Mouse (Mus musculus): ENCODE results near the gene AI593442.

The AI593442 gene

DNA sequence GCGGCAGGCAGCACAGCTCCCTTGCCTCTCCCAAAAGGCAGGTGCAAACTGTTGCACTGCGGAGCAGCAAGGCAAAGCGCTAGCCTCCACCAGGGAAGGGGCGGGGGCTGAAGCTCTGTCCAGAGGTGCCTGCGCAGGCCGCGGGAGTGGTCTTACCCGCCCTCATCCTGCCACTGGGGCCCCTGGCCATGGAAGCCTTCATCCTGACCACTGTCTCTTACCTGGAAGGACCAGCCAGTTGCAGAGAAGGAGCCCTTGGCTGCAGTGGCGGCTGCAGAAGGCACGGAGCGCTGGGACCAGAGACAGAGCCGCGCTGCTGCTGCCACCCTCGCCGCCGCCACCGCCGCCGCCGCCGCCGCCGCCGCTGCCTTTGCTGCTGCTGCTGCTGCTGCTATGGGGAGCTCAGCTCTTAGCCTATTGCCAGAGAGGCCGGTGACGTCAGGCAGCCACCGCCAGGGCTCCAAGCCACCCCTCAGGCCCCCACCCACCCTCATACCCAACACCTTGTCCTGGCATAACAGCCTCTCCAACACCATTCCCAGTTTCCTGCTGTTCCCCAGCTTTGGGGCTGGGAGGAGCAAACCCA is at the start of gene AI593442:
AI593442 (minus strand) TSS at position 419 of the 586 bp plus-strand sequence.
- peak; percentile 6 for DNase-seq (ENCODE audit: low spot score)

DNA sequence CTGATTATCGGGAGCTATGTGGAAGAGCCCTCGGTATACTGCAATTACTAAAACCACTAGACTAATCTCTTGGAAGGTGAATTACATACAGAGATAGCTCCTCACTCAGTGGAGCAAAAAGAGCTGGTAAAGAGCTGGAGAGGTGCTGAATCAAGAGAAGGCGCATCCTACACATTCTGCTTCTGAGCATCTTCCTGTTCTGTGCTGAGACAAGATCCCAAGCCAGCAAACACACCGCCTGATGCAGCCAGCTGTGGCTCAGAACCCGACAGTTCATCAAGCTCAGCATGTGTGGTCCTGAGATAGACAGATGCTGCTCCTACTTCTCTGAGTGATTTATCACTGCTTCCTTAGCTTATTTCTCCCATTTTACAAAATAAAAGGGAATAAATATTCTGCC is 49.2 kb upstream of the AI593442 start:
- DNase-seq (ENCODE audit: low spot score), result no peak

DNA sequence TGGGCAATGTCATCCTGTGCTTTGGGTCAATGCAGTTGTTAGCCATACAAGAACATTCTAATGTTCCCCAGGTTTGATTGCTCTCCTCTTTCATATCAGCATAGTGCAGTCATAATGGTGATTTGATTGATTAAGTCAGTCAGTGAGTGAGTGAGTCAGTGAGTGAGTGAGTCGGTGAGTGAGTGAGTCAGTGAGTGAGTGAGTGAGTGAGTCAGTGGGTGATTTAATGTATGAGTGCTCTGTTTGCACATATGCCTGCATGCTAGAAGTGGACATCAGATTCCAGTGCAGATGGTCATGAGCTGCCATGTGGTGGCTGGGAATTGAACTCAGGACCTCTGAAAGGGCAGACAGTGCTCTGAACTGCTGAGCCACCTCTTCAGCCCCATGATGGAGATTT is 43.0 kb upstream of the AI593442 start:
- DNase-seq (ENCODE audit: low spot score), result no peak

DNA sequence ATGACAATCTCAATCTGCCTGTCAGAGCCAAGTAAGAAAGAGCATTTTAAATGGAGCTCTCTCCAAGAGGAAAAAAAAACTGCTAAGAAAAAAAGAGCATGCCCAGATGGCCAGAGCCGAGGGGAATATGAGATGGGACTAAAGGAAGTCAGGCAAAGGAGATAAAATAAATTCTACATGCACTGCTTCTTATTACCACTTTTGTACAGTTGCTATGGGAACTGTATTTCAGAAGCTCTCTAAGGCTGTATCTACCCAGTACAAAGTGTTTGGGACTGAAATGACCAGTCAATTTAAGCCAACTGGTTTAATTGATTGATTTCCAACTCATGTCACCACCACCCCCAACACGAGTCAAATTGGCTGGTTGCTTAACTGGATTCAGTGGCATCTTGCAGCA is 40.0 kb upstream of the AI593442 start:
- DNase-seq (ENCODE audit: low spot score), result no peak

DNA sequence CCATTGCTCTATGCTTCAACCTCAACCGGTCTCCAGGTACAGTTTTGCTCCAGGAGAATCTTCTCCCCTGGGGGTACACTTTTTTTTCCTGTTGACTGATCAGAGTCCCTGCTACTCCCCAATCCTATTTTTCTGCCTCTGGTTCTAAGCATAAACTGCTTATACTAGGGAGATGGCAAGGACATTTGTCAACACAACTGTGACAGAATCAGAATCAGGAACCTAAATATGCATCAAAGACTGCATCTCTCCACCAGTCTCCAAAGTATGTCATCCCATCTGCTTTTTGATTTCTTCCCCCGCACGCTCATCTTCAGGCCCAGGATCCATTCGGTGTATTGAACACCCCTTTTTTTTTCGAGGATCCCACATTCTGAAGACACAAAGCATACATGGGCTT is 456 bp upstream of the AI593442 start:
- DNase-seq (ENCODE audit: low spot score), result no peak

DNA sequence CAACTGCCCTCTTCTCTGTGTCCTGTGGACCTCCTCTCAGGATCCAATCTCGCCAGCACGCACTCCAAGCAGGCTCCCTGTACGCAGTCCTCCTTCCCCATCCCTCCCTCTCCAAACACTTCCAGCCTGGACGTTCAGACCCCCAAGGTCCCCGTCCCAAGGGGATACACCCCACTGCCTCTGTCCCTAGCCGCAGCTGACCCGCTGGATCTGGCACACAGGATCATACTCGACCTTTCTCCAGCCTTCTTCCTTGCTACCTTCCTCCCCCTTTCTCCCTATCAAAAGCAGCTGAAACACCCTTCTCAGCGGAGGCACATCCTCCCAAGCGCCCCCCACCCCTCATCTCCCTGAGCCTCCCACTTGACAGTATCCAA is 753 bp downstream of the AI593442 start:
- DNase-seq (ENCODE audit: low spot score), result peak; percentile 3

DNA sequence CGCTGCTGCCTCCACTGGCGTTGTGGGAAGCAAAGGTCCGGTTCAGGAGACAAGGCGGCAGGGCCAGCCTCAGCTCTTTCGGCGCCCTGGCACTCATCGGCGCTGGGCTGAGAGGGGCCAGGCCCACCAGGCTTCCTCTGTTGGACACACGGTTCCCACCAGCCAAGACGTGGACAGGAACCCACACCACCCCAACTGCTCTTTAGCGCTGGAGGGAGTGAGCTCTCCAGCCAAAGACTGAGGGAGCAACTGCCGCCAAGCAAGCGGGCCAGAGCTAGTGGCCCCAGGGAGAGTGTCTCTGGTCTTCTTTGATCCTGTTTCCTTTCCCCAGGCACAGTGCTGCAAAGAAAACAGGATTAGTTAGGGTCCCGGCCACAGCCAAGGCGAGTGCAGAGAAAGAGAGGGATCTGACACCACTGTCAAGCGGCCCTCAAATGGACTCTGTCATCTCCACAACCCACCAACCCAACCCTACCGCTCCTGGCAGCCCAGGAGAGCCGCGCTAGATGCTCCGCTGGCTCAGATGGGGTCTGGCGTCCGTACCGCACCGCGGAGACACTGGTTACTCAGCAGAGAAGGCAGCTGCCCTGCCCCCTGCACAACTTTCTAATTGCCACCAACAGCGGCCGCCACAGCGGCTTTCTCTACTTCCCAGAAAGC is 1.3 kb downstream of the AI593442 start:
- DNase-seq (ENCODE audit: low spot score), result peak; percentile 3

DNA sequence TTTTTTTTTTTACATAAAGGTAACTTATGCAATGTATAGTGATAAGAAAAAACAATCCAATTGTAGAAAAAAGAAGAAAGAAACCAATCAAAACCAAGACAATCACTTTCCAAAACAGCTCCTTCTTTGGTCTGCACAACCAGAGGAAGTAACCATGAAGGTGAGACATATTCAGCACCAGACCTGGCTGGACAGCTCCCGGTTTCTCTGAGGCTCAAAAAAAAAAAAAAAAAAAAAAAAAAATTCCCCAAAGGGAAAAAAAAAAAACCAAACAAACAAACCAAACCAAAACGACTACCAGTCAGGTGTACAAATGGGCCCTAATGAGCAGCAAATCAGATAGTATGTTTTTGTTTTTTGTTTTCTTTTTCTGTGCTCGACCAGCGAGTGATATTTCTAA is 3.0 kb downstream of the AI593442 start:
- peak; percentile 17 for DNase-seq (ENCODE audit: low spot score)

DNA sequence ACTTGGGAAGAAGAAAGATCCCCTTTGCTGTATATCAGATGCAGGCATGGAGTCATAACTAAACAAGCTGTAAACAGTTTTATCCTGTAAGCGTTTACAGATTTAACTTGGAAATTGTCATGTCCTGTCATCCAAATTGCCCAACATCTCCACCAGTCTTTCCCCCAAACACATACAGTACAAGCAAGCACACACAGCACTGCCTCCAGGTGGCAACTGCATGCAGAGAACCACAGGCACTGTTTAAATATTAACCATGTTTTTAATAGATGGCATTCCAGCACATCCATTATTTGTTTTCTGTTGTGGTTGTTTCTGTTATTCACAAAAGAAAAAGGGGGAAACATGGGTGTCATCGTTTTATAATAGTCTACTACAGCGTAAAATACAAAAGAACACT is 3.6 kb downstream of the AI593442 start:
- DNase-seq (ENCODE audit: low spot score), result no peak

DNA sequence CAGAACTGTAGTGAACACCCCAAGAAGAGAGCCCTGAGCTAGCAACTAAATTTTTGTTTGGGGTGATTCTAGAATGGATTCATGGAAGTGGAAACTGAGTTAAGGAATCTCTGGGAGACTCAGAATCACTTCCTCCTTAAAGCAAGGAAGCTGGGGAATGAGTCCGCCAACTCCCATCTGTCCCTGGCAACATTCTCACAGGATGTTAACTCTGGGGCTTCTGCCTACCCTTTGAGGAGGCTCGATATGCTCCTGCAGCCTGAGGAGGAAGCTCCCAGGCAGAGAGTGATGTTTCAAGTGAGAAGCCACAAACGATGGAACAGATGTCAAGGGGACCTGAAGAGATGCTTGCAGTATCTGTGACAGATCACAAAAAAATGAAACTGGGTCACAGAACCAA is 18.2 kb downstream of the AI593442 start:
- DNase-seq (ENCODE audit: low spot score), result no peak

DNA sequence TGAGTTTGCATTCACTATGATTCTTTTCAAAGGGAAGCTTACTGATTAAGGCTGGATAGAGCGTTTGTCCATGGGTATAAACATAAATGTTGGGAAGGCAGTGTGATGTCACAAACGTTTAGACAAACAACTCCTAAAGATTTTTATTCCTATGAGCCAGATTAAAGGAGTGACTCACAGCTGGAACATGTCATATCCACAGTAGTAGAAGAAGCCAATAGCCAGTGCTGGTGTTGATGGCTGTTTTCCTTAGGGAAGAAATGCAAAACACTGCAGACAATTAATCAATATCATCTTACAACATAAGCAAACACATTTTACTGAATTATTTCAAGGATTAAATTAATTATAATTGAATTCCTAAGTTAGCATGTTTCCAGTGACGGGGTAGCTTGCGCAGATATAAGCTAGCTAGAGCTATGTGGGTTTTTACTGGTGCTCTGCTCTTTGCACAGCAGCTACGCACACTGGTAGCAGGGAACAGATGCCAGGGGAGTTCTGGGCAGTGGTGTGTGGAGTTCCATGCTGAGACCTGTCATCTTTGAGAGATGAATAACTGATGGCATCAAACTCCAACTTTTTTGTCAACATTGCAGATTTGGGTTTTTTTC is 29.1 kb downstream of the AI593442 start:
- DNase-seq (ENCODE audit: low spot score), result no peak

DNA sequence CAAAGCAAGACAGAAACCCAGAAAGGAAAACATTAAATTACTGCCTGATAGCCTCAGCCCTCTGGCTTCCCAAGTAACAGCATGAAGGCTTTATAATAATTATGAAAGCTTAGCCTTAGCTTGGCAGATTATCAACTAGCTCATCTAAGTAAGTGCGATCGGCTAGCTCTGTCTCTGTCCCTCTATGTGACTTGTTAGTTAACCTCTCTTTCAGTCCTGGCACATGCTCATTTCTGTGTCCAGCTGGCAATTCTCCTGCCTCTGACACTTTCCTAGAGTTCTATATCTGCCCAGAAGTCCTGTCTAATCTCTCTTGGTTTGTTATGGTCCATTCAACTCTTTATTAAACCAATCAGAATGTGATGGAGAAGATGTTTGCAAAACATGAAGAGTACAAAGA is 34.3 kb downstream of the AI593442 start:
- no peak for DNase-seq (ENCODE audit: low spot score)

DNA sequence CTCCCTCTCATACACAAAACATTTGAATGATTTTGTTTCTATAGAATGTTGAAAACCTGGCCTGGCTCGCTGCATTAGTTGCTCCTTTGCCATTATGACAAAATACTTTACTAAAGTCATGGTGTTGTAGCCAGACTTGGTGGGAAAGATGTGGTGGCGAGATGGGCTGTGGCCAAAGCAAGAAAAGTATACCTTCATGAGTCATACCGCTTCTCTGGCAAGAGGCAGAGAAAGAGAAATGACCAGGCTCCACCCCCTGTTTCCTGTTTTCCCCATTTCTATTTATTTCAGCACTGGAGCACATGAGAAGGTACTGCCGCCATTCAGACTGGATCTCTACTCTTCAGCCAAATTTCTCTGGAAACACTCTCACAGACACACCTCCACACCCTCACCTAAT is 35.0 kb downstream of the AI593442 start:
- no peak for DNase-seq (ENCODE audit: low spot score)

DNA sequence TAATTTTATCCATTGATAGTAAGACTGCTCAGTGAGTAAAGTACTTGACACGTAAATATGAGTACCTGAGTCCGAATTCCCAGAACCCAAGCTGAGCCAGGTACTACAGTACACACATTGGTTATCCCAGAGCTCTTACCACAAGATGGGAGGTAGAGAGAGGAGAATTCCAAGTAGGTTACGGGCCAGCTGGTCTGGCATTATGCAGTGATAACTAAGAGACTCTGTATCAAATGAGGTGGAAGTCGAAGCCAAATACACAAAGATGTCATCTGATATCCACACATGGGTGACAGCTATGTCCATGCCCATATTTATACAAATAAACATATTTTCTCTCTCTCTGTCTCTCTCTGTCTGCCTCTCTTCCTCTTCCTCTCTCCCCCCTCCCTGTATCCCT is 35.4 kb downstream of the AI593442 start:
- no peak for DNase-seq (ENCODE audit: low spot score)

DNA sequence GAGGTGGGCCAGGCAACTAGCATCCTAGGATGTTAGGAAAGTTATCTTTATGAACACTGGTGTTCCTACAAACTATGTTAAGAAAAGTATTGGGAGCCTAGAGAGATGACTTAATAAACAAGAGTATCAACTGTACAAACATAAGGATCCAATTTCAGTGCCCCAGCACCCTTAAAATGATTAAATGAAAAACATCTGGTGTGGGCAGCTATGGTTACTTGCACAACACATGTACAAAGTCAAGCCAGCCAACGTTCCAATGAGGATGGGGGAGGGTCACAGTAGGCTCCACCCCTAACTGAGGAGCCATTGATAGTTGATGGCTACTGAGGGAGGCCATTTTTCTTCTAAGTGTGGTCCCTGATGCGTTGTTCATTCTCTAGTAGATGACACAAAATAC is 43.6 kb downstream of the AI593442 start:
- DNase-seq (ENCODE audit: low spot score), result no peak

DNA sequence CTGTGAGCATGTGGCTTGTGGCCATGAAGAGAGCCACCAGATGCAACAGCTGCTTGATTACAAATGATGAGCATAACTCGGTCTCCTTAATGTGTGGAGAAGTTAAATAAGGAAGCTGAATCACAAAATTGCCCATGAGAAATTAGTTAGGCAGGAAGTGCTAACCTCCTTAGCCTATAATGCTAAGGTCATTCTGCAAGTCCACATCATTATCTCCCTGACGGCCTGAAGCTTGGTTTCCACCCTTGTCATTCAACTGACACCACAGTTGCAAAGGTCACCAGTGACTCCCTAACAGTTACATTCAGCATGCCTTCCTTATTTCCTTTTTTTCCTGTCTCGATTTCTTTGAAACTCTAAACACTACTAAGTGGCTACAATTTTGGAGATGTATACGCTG is 55.7 kb downstream of the AI593442 start:
- DNase-seq (ENCODE audit: low spot score), result no peak
